Mouse (Mus musculus) intestine, embryonic 15.5 days (tissue): ENCODE data around the gene Yap1. TPM values are rescaled to one million over a fixed set of nuclear protein-coding genes. Genes with fewer than 3 reads are reported as not detected.
"Not testable (repeated sequence)": the region's sequence is repeated elsewhere in the genome, so short reads cannot be mapped to it uniquely, and the experiment has no call there.

Source experiments
- ATAC-seq: fragments of 200-750 bp; cut with Nextera tagmentation; 2 replicates; pipeline ENCODE4 v1.8.0; 2017; ENCODE audit warnings: moderate TSS enrichment, moderate library complexity
- H3K27ac ChIP-seq: fragments of 300-500 bp; sonication (generic); 2 replicates; pipeline ENCODE4 v1.5.1; 2015; ENCODE audit warnings: mild to moderate bottlenecking, inconsistent platforms
- H3K27me3 ChIP-seq: fragments of 300-500 bp; sonication (generic); replicated peaks from 2 replicates; pipeline ENCODE4 v1.6.1; 2015; ENCODE audit warnings: inconsistent platforms
- H3K36me3 ChIP-seq: fragments of 300-500 bp; sonication (generic); 2 replicates; pipeline ENCODE4 v1.6.1; 2015; ENCODE audit warnings: inconsistent platforms
- H3K4me1 ChIP-seq: fragments of 300-500 bp; sonication (generic); replicated peaks from 2 replicates; pipeline ENCODE4 v1.6.1; 2015; ENCODE audit warnings: inconsistent platforms
- H3K4me2 ChIP-seq: fragments of 300-500 bp; sonication (generic); replicated peaks from 2 replicates; pipeline ENCODE4 v1.6.1; 2015; ENCODE audit warnings: mild to moderate bottlenecking, inconsistent platforms
- H3K4me3 ChIP-seq: fragments of 300-500 bp; sonication (generic); replicated peaks from 2 replicates; pipeline ENCODE4 v1.5.1; 2015; ENCODE audit warnings: inconsistent platforms
- H3K9ac ChIP-seq: fragments of 300-500 bp; sonication (generic); 2 replicates; pipeline ENCODE4 v1.6.1; 2015; ENCODE audit warnings: inconsistent platforms
- H3K9me3 ChIP-seq: fragments of 300-500 bp; sonication (generic); 2 replicates; pipeline ENCODE4 v1.6.1; 2016; ENCODE audit warnings: inconsistent platforms
- WGBS: fragments of 180-500 bp; shearing (Covaris S2); methylation state at CpG from one replicate; pipeline ENCODE4 v1.1.7; 2015; 5-methylcytosine and 5-hydroxymethylcytosine counted together
- polyA plus RNA-seq: library from polyadenylated mRNA; unstranded; fragments of >200 nt; fragmentation: Nextera tagmentation; extraction: Ambion mirVana; gene quantifications from 2 replicates; pipeline ENCODE4 v1.2.1, GENCODE M21; 2015

Gene Yap1
- polyA plus RNA-seq, 1 experiment from 2014 or later: 25.3 TPM

- 78% methylated on average over 5 of the region's 5 CpGs for WGBS
- ATAC-seq: no peak
- H3K27me3 ChIP-seq: no peaks in the 10 kb centered on the region
Observed at GRCm38 (mm10) chr9:7903825-7904224, 100.6 kb downstream of the Yap1 start.

GRCm38 (mm10) chr9:7903262-7903661 is 101.1 kb downstream of the Yap1 start:
- H3K9ac ChIP-seq: no peak overlapping the region
- H3K36me3 ChIP-seq: no peaks in the 10 kb centered on the region
- H3K4me3 ChIP-seq: no peak overlapping the region
- no peak overlapping the region for H3K4me2 ChIP-seq
- H3K27me3 ChIP-seq: no peaks in the 10 kb centered on the region
- no peaks in the 10 kb centered on the region for H3K4me1 ChIP-seq
- H3K27ac ChIP-seq: no peak overlapping the region; the same call in 1 of the 2 replicates
- 74% methylated on average over 2 of the region's 2 CpGs for WGBS
- no peaks in the 10 kb centered on the region for H3K9me3 ChIP-seq
- no peak for ATAC-seq

More at GRCm38 (mm10) chr9:7903825-7904224, 100.6 kb downstream of the Yap1 start:
- Histone ChIP-seq H3K27ac (no peak overlapping the region; the same call in 1 of the 2 replicates), H3K4me2 (no peak overlapping the region), H3K4me1 (no peaks in the 10 kb centered on the region), H3K9me3 (no peaks in the 10 kb centered on the region), H3K4me3 (no peak overlapping the region), H3K9ac (no peak overlapping the region), H3K36me3 (no peaks in the 10 kb centered on the region)

GRCm38 (mm10) chr9:7902311-7902710 is 102.1 kb downstream of the Yap1 start:
- H3K4me1 ChIP-seq: no peaks in the 10 kb centered on the region

GRCm38 (mm10) chr9:7900965-7901364 is 103.4 kb downstream of the Yap1 start:
- Histone ChIP-seq H3K4me1 (no peaks in the 10 kb centered on the region), H3K4me2 (no peak overlapping the region), H3K9me3 (no peaks in the 10 kb centered on the region), H3K36me3 (no peaks in the 10 kb centered on the region), H3K27me3 (no peaks in the 10 kb centered on the region), H3K27ac (no peak overlapping the region), H3K9ac (no peak overlapping the region), H3K4me3 (no peak overlapping the region)
- ATAC-seq: no peak
- WGBS: 90% methylated on average over 8 of the region's 8 CpGs

More at GRCm38 (mm10) chr9:7902311-7902710, 102.1 kb downstream of the Yap1 start:
- H3K27me3 ChIP-seq: no peaks in the 10 kb centered on the region
- ATAC-seq: no peak
- no peaks in the 10 kb centered on the region for H3K9me3 ChIP-seq
- 33% methylated on average over 7 of the region's 7 CpGs for WGBS
- no peak overlapping the region for H3K4me3 ChIP-seq
- no peak overlapping the region for H3K9ac ChIP-seq
- no peak overlapping the region for H3K27ac ChIP-seq
- H3K4me2 ChIP-seq: no peak overlapping the region
- no peaks in the 10 kb centered on the region for H3K36me3 ChIP-seq

- H3K27ac ChIP-seq: no peak overlapping the region
- no peaks in the 10 kb centered on the region for H3K36me3 ChIP-seq
- H3K4me2 ChIP-seq: no peak overlapping the region
- 3% methylated on average over 3 of the region's 3 CpGs for WGBS
- H3K4me1 ChIP-seq: no peaks in the 10 kb centered on the region
- peak; percentile 79; the same call in 1 of the 2 replicates for ATAC-seq
- no peak overlapping the region for H3K9ac ChIP-seq
- no peaks in the 10 kb centered on the region for H3K9me3 ChIP-seq
- H3K27me3 ChIP-seq: no peaks in the 10 kb centered on the region
- no peak overlapping the region for H3K4me3 ChIP-seq
Observed at GRCm38 (mm10) chr9:7897502-7897901, 106.9 kb downstream of the Yap1 start.

- not testable (repeated sequence) for H3K4me2 ChIP-seq, H3K4me3 ChIP-seq, H3K36me3 ChIP-seq, H3K27ac ChIP-seq, H3K9me3 ChIP-seq, H3K27me3 ChIP-seq, ATAC-seq, H3K4me1 ChIP-seq, H3K9ac ChIP-seq
- 93% methylated on average over 1 of the region's 1 CpGs for WGBS
Observed at GRCm38 (mm10) chr9:7891796-7892195, 112.6 kb downstream of the Yap1 start.

- H3K4me3 ChIP-seq: no peak overlapping the region
- 78% methylated on average over 1 of the region's 1 CpGs for WGBS
Observed at GRCm38 (mm10) chr9:7891177-7891576, 113.2 kb downstream of the Yap1 start.

GRCm38 (mm10) chr9:7884346-7884745 is 120.0 kb downstream of the Yap1 start:
- no peak overlapping the region for H3K9ac ChIP-seq
- 95% methylated on average over 3 of the region's 3 CpGs for WGBS
- ATAC-seq: no peak

More at GRCm38 (mm10) chr9:7891177-7891576, 113.2 kb downstream of the Yap1 start:
- Histone ChIP-seq H3K36me3 (no peaks in the 10 kb centered on the region), H3K4me2 (no peak overlapping the region), H3K27ac (no peak overlapping the region), H3K9me3 (no peaks in the 10 kb centered on the region), H3K27me3 (no peaks in the 10 kb centered on the region), H3K9ac (no peak overlapping the region), H3K4me1 (no peaks in the 10 kb centered on the region)
- no peak for ATAC-seq

GRCm38 (mm10) chr9:7882304-7882865 is 122.0 kb downstream of the Yap1 start:
- ATAC-seq: no peak
- 95% methylated on average over 1 of the region's 1 CpGs for WGBS
- no peak overlapping the region for H3K4me2 ChIP-seq
- no peak overlapping the region for H3K9ac ChIP-seq
- H3K27me3 ChIP-seq: no peaks in the 10 kb centered on the region
- no peaks in the 10 kb centered on the region for H3K4me1 ChIP-seq
- H3K4me3 ChIP-seq: no peak overlapping the region
- H3K9me3 ChIP-seq: no peaks in the 10 kb centered on the region
- H3K36me3 ChIP-seq: no peaks in the 10 kb centered on the region
- no peak overlapping the region for H3K27ac ChIP-seq

More at GRCm38 (mm10) chr9:7884346-7884745, 120.0 kb downstream of the Yap1 start:
- H3K4me1 ChIP-seq: no peaks in the 10 kb centered on the region
- H3K9me3 ChIP-seq: no peaks in the 10 kb centered on the region
- no peaks in the 10 kb centered on the region for H3K27me3 ChIP-seq
- H3K27ac ChIP-seq: no peak overlapping the region
- H3K4me2 ChIP-seq: no peak overlapping the region
- no peak overlapping the region for H3K4me3 ChIP-seq
- no peaks in the 10 kb centered on the region for H3K36me3 ChIP-seq

Other genes starting within 250 kb of the Yap1 start
- 68.8 and 78.8 TPM in 2 replicates for gene Tmem123, start 240.6 kb downstream of the Yap1 start, polyA plus RNA-seq
- 28.9 and 32.1 TPM in 2 replicates for gene Birc2, start 167.5 kb downstream of the Yap1 start, polyA plus RNA-seq
- 11.7 and 11.9 TPM in 2 replicates for gene Birc3, start 131.4 kb downstream of the Yap1 start, polyA plus RNA-seq
- gene Cfap300, start 38.2 kb upstream of the Yap1 start, polyA plus RNA-seq: 7.6 and 8.6 TPM in 2 replicates
- gene Cep126, start 129.7 kb upstream of the Yap1 start, polyA plus RNA-seq: 1.1 and 1.3 TPM in 2 replicates